Mouse (Mus musculus): Measurements from ENCODE around the gene Rffl. TPM values are rescaled to one million over a fixed set of nuclear protein-coding genes. Genes with fewer than 3 reads are reported as not detected.

Rffl gene
- polyA plus RNA-seq, 1 experiment from 2014 or later, result 24.5 TPM

DNA sequence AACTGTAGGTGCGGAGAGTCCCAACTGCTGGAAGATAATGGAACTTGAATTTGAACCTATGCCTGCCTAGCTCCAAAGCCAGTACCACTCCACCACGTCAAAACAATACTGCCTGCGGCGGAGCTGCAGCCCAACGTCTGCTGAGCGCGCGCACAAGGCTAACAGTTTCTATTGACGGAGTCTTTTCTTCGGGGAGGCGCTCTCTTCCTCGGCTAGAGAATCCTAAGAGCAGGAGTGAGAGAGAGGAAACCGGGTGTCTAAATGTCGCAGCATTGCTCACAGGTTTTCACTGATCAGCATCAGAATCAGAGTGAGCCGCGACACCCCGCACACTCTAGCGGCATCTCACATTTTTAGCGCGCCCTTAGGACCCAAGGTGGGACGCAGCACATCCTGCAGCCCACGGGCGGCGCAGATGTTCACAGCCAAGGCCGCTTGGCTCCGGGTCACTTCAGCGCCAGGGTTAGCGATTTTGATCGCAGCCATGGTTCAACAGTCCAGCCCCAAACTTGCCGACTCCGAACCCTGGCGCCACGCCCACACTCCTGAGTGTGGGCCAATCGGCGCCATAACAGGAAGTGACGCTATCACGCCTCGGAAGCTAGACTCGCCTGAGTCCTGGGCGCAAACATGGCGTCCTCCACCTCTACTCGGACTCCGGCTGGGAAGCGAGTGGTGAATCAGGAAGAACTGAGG, 107.1 kb downstream of the Rffl start, which contains the start of the genes Cct6b and Zfp830:
Gene Cct6b, minus strand, starts transcription at position 580 of the 696 bp plus-strand sequence.
Gene Zfp830, plus strand, starts transcription at position 604 of the 696 bp plus-strand sequence.
- peak within 1 kb of the TSS; percentile 91 for H3K4me3 ChIP-seq (replicated peaks)
- peak within 1 kb of the TSS; percentile 90 for H3K27ac ChIP-seq (replicated peaks)
- peaks cover 7% of the 10 kb centered on the region for H3K36me3 ChIP-seq (replicated peaks)
- H3K4me1 ChIP-seq (replicated peaks), result peaks cover 30% of the 10 kb centered on the region
- no peaks in the 10 kb centered on the region for H3K9me3 ChIP-seq (replicated peaks)
- no peaks in the 10 kb centered on the region for H3K27me3 ChIP-seq
- WGBS (ENCODE audit: insufficient replicate concordance), result under 1% methylated on average over 44 of the region's 44 CpGs
- H3K4me2 ChIP-seq, result peak within 1 kb of the TSS; percentile 90
- peak; percentile 100 for ATAC-seq (ENCODE audit: insufficient read depth)
- H3K9ac ChIP-seq, result peak within 1 kb of the TSS; percentile 85

DNA sequence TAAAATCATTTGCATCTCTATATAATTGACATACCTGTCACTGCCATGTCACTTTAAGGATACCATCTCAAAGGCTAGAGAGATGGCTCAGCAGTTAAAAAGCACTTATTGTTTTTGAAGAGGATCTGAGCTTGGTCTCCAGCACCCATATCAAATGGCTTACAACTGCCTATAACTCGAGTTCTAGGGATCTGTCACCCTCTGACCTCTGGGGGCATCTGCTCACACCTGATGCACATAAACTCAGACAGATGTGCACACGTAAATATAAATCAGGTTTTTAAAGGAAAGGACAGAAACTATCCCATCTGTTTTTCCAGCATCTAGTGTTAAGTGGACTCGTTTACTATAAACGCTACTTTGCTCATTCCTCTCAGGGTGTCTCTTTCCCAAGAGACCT, 107.7 kb downstream of the Rffl start:
- Histone ChIP-seq H3K9ac (peak overlapping the region; percentile 85), H3K9me3 (replicated peaks) (no peaks in the 10 kb centered on the region), H3K4me2 (peak overlapping the region; percentile 90), H3K27me3 (no peaks in the 10 kb centered on the region), H3K4me1 (replicated peaks) (peaks cover 30% of the 10 kb centered on the region), H3K27ac (replicated peaks) (peak overlapping the region; percentile 90), H3K4me3 (replicated peaks) (peak overlapping the region; percentile 91), H3K36me3 (replicated peaks) (peaks cover under 1% of the 10 kb centered on the region; the same call in 1 of the 2 replicates)
- 6% methylated on average over 4 of the region's 4 CpGs for WGBS (ENCODE audit: insufficient replicate concordance)
- no peak for ATAC-seq (ENCODE audit: insufficient read depth)

DNA sequence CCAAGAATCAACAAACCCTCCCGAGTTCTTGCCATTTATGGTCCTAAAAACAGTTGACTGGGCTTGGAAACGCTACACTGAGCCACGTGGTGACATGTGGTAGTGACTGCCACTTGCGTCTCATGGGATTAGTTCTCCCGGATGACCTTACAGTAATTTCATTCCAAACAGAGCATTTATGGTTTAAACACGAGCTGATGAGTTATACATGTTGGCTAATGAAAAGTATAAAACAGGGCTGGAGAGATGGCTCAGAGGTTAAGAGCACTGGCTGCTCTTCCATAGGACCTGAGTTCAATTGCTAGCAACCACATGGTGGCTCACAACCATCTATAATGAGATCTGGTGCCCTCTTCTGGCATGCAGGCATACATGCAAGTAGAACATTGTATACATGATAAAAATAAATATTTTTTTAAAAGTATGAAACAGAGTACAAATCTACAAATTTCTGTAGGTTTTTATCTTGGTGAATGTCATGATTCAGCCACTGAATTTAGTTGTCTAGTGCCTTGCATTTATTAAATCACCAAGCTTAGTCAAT, 108.7 kb downstream of the Rffl start:
- 76% methylated on average over 6 of the region's 6 CpGs for WGBS (ENCODE audit: insufficient replicate concordance)
- ATAC-seq (ENCODE audit: insufficient read depth), result no peak
- no peaks in the 10 kb centered on the region; the same call in 1 of the 2 replicates for H3K36me3 ChIP-seq (replicated peaks)
- no peaks in the 10 kb centered on the region for H3K9me3 ChIP-seq (replicated peaks)
- H3K4me1 ChIP-seq (replicated peaks), result peaks cover 30% of the 10 kb centered on the region
- H3K27me3 ChIP-seq, result no peaks in the 10 kb centered on the region
- no peak overlapping the region for H3K9ac ChIP-seq
- no peak overlapping the region for H3K4me2 ChIP-seq
- no peak overlapping the region for H3K27ac ChIP-seq (replicated peaks)
- H3K4me3 ChIP-seq (replicated peaks), result no peak overlapping the region

DNA sequence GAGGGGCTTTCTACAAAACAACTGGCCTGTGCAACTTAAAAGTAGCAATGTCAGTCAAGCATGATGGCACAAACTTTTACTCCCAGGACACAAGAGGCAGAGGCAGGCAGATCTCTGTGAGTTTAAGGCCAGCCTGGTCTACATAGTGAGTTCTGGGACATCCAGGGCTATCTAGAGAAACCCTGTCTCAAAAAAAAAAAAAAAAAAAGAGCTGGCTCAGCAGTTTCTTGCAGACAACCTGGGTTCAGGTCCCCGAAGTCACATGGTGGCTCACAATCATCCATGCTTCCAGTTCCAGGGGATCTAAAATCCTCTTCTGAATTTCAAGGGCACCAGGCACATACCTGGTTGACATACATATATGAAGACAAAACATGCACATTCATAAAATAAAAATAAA, 115.1 kb downstream of the Rffl start:
- no peak overlapping the region for H3K4me3 ChIP-seq (replicated peaks)
- no peaks in the 10 kb centered on the region for H3K36me3 ChIP-seq (replicated peaks)
- no peaks in the 10 kb centered on the region for H3K9me3 ChIP-seq (replicated peaks)
- WGBS (ENCODE audit: insufficient replicate concordance), result 67% methylated on average over 1 of the region's 1 CpGs
- H3K4me1 ChIP-seq (replicated peaks), result no peaks in the 10 kb centered on the region
- H3K9ac ChIP-seq, result no peak overlapping the region
- ATAC-seq (ENCODE audit: insufficient read depth), result no peak
- H3K4me2 ChIP-seq, result no peak overlapping the region
- no peaks in the 10 kb centered on the region; the same call in 1 of the 2 replicates for H3K27me3 ChIP-seq
- H3K27ac ChIP-seq (replicated peaks), result no peak overlapping the region

Other genes starting within 250 kb of the Rffl start
- gene Cct6b, start 106.9 kb downstream of the Rffl start, polyA plus RNA-seq (2015; fragmentation: Nextera tagmentation; extraction: Ambion mirVana), result 0.08 and 0.10 TPM in 2 replicates
- 17.1 and 17.4 TPM in 2 replicates for gene Zfp830, start 106.9 kb downstream of the Rffl start, polyA plus RNA-seq (2015; fragmentation: Nextera tagmentation; extraction: Ambion mirVana)
- 6.6 and 8.4 TPM in 2 replicates for gene Lig3, start 90.1 kb downstream of the Rffl start, polyA plus RNA-seq (2015; fragmentation: Nextera tagmentation; extraction: Ambion mirVana)
- gene Rad51d, start 19.4 kb upstream of the Rffl start, polyA plus RNA-seq (2015; fragmentation: Nextera tagmentation; extraction: Ambion mirVana), result 5.6 and 6.2 TPM in 2 replicates
- gene Fndc8, start 20.9 kb upstream of the Rffl start, polyA plus RNA-seq (2015; fragmentation: Nextera tagmentation; extraction: Ambion mirVana), result 0.07 and 0.18 TPM in 2 replicates
- gene Nle1, start 37.2 kb upstream of the Rffl start, polyA plus RNA-seq (2015; fragmentation: Nextera tagmentation; extraction: Ambion mirVana), result 12.4 and 13.6 TPM in 2 replicates
- 1.7 TPM in 2 replicates for gene Unc45b, start 39.3 kb upstream of the Rffl start, polyA plus RNA-seq (2015; fragmentation: Nextera tagmentation; extraction: Ambion mirVana)
- 1.5 and 1.6 TPM in 2 replicates for gene Slfn5, start 80.1 kb upstream of the Rffl start, polyA plus RNA-seq (2015; fragmentation: Nextera tagmentation; extraction: Ambion mirVana)
- 5.7 TPM in 2 replicates for gene Slfn9, start 120.6 kb upstream of the Rffl start, polyA plus RNA-seq (2015; fragmentation: Nextera tagmentation; extraction: Ambion mirVana)
- gene Slfn8, start 149.6 kb upstream of the Rffl start, polyA plus RNA-seq (2015; fragmentation: Nextera tagmentation; extraction: Ambion mirVana), result 0.54 and 1.1 TPM in 2 replicates
- 11.6 and 11.7 TPM in 2 replicates for gene Slfn2, start 193.9 kb upstream of the Rffl start, polyA plus RNA-seq (2015; fragmentation: Nextera tagmentation; extraction: Ambion mirVana)
- gene Slfn1, start 245.6 kb upstream of the Rffl start, polyA plus RNA-seq (2015; fragmentation: Nextera tagmentation; extraction: Ambion mirVana), result 1.5 and 1.6 TPM in 2 replicates

Measured in liver, embryonic 15.5 days (tissue).